Comparison of ENCODE assay signal across 24 mouse cellular contexts in genomic region chr19:21042536-21042935, GRCm38 (mm10).
"Had no signal": no experiment of that assay in that cellular context is flagged by ENCODE, and none has a peak within 500 bp of the region (broad histone marks: within the 10 kb centered on the region; RNA-seq: fewer than 3 reads in every experiment).

No protein-coding gene starts in this region.

- H3K36me3 ChIP-seq: heart, embryonic 13.5 days; heart, embryonic 15.5 days; intestine, embryonic 15.5 days; kidney, embryonic 15.5 days; limb, embryonic 13.5 days; limb, embryonic 15.5 days had no signal

- DNase-seq: forebrain, postnatal 0 days; gastrocnemius, postnatal 14 days; gastrocnemius, postnatal 36 days; heart, adult 11 months; heart, adult 2 months; heart, postnatal 14 days; heart, postnatal 36 days; kidney, adult 11 months; kidney, adult 2 months; kidney, adult 9 months; kidney, postnatal 14 days; kidney, postnatal 36 days; layer of hippocampus, adult 9-11 months; layer of hippocampus, postnatal 36 days had no signal

- H3K4me3 ChIP-seq: heart, adult 2 months; heart, embryonic 13.5 days; heart, embryonic 15.5 days; intestine, embryonic 15.5 days; kidney, embryonic 15.5 days; limb, embryonic 13.5 days; limb, embryonic 15.5 days had no signal

- H3K4me2 ChIP-seq: heart, embryonic 11.5 days; heart, embryonic 13.5 days; heart, embryonic 15.5 days; hindbrain, embryonic 14.5 days; intestine, embryonic 15.5 days; kidney, embryonic 15.5 days; limb, embryonic 13.5 days; limb, embryonic 15.5 days had no signal

- ATAC-seq: forebrain, postnatal 0 days; hindbrain, embryonic 16.5 days; intestine, embryonic 15.5 days had no signal

- H3K9me3 ChIP-seq: heart, embryonic 15.5 days; intestine, embryonic 15.5 days; limb, embryonic 15.5 days had no signal

- H3K27ac ChIP-seq: heart, adult 2 months; heart, embryonic 13.5 days; heart, embryonic 15.5 days; hindbrain, embryonic 14.5 days; intestine, embryonic 15.5 days; kidney, embryonic 15.5 days; kidney, postnatal 0 days; limb, embryonic 13.5 days; limb, embryonic 15.5 days had no signal

- H3K27me3 ChIP-seq: heart, embryonic 13.5 days; heart, embryonic 15.5 days; intestine, embryonic 15.5 days; kidney, embryonic 15.5 days; limb, embryonic 13.5 days; limb, embryonic 15.5 days had no signal

- H3K4me1 ChIP-seq: heart, embryonic 13.5 days; heart, embryonic 15.5 days; intestine, embryonic 15.5 days; limb, embryonic 13.5 days; limb, embryonic 15.5 days had no signal

- H3K9ac ChIP-seq: forebrain, postnatal 0 days; heart, embryonic 13.5 days; heart, embryonic 15.5 days; hindbrain, embryonic 14.5 days; intestine, embryonic 15.5 days; kidney, embryonic 15.5 days; limb, embryonic 13.5 days; limb, embryonic 15.5 days had no signal
